In the genomic region with DNA sequence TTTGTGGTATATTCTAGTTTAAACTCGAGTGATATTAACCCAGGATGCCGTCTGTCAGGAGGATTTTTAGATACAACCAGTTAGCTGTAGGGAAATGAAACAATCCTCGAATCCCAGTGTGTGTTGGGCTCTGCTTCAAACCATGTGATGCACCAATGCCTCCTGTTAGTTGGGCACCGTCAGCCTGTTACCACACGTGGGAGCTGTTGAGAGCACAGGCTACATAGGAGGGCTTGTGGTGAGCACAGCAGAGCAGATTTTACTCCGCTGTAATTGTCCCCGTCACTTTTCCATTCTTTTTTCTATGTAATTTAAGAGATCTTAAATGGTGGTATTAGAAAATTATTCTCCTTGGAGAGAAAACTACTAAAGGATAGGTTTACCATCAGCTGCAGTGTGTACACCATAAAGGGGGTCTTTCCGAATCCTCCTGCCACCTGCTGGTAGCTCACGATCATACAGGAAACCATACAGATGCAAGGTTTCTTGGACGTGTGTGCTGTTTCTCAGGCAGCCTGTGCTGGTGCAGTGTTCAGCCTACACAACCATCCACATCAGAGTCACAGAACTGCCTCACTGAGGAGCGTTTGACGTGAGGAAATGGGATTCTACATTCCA, we compare ENCODE assay signal across 9 mouse cellular contexts. TPM values are rescaled to one million over a fixed set of nuclear protein-coding genes. Genes with fewer than 3 reads are reported as not detected.
DNase-seq lines count a peak whose midpoint lies in the region; ATAC-seq and TF ChIP-seq lines count a peak whose summit lies in the region.
"Had no signal": no experiment of that assay in that cellular context is flagged by ENCODE, and none has a peak within 500 bp of the region (broad histone marks: within the 10 kb centered on the region; RNA-seq: fewer than 3 reads in every experiment).

No protein-coding gene starts in this region.

- peak; percentile 66 for ATAC-seq in cerebellum, adult (ENCODE audit: insufficient number of reproducible peaks, low FRiP score, low TSS enrichment)
- no peak for ATAC-seq in embryonic facial prominence, embryonic 11.5 days (replicated peaks; ENCODE audit: insufficient number of reproducible peaks, low FRiP score, low TSS enrichment, low read depth)
- peak; percentile 68; the same call in 1 of the 2 replicates for ATAC-seq in kidney, postnatal 0 days (replicated peaks; ENCODE audit: low FRiP score, low read depth)
- peak; percentile 67 for ATAC-seq in megakaryocyte, adult 5-6 weeks (ENCODE audit: poor library complexity, severe bottlenecking)

- TF ChIP-seq POLR2A in spleen, adult 2 months (IDR thresholded peaks at IDR 0.05; ENCODE audit: low read depth, low read length): no peak

- no peak overlapping the region for H3K27ac ChIP-seq in spleen, adult 2 months (ENCODE audit: insufficient read depth, low read length)
- H3K27ac ChIP-seq in embryonic facial prominence, embryonic 11.5 days (replicated peaks; ENCODE audit: low read depth, low read length): no peak overlapping the region
- no peak overlapping the region for H3K27ac ChIP-seq in kidney, postnatal 0 days
- H3K27ac ChIP-seq: lung, embryonic 15.5 days had no signal

- peaks cover 55% of the 10 kb centered on the region for H3K36me3 ChIP-seq in spleen, adult 2 months (ENCODE audit: control insufficient read depth, insufficient read depth, low read length)
- H3K36me3 ChIP-seq in embryonic facial prominence, embryonic 11.5 days (replicated peaks; ENCODE audit: control insufficient read depth, insufficient read depth, low read depth, low read length): peaks cover 5% of the 10 kb centered on the region
- H3K36me3 ChIP-seq in kidney, postnatal 0 days (ENCODE audit: insufficient read depth, low read length): peaks cover 56% of the 10 kb centered on the region

- DNase-seq in cerebellum, adult 9-10 months: no peak
- DNase-seq in spleen, adult 2 months (ENCODE audit: low read depth in 1 of 2, low spot score in 2 of 2): peak in 1 of 2 experiments; percentile 14
- no peak for DNase-seq in spleen, adult 18-20 months
- DNase-seq in embryonic facial prominence, embryonic 11.5 days (ENCODE audit: low spot score): peak; percentile 60
- DNase-seq in kidney, postnatal 0 days (ENCODE audit: low spot score): peak; percentile 68
- DNase-seq in ovary, postnatal 14 days (ENCODE audit: low spot score): no peak

- no peaks in the 10 kb centered on the region for H3K9me3 ChIP-seq in embryonic facial prominence, embryonic 11.5 days (replicated peaks; ENCODE audit: control insufficient read depth, low read length)
- H3K9me3 ChIP-seq in kidney, postnatal 0 days (replicated peaks; ENCODE audit: low read length): no peaks in the 10 kb centered on the region
- H3K9me3 ChIP-seq: lung, embryonic 15.5 days had no signal

- H3K4me1 ChIP-seq in spleen, adult 2 months (ENCODE audit: control insufficient read depth, insufficient read depth, insufficient read length): no peaks in the 10 kb centered on the region
- H3K4me1 ChIP-seq in embryonic facial prominence, embryonic 11.5 days (ENCODE audit: control insufficient read depth, insufficient read depth, low read length): no peaks in the 10 kb centered on the region
- no peaks in the 10 kb centered on the region for H3K4me1 ChIP-seq in kidney, postnatal 0 days (replicated peaks; ENCODE audit: insufficient read depth, low read length)
- H3K4me1 ChIP-seq: lung, embryonic 15.5 days had no signal

- H3K4me2 ChIP-seq in embryonic facial prominence, embryonic 11.5 days (ENCODE audit: low read depth, low read length): no peak overlapping the region
- no peak overlapping the region for H3K4me2 ChIP-seq in kidney, postnatal 0 days (ENCODE audit: low read length)
- H3K4me2 ChIP-seq: lung, embryonic 15.5 days had no signal

- 53% methylated on average over 12 of the region's 12 CpGs for WGBS in spleen, adult 2 months
- 68% methylated on average over 12 of the region's 12 CpGs for WGBS in embryonic facial prominence, embryonic 11.5 days
- WGBS in kidney, postnatal 0 days: 64% methylated on average over 12 of the region's 12 CpGs

- H3K4me3 ChIP-seq in spleen, adult 2 months (ENCODE audit: extremely low read depth, insufficient read depth, insufficient read length): no peak overlapping the region
- H3K4me3 ChIP-seq in embryonic facial prominence, embryonic 11.5 days (ENCODE audit: low read depth, low read length): no peak overlapping the region
- no peak overlapping the region for H3K4me3 ChIP-seq in kidney, postnatal 0 days (replicated peaks; ENCODE audit: low read depth, low read length)
- H3K4me3 ChIP-seq: lung, embryonic 15.5 days had no signal

- H3K27me3 ChIP-seq in spleen, adult 2 months (ENCODE audit: control insufficient read depth, insufficient read depth, low read length): no peaks in the 10 kb centered on the region
- H3K27me3 ChIP-seq in embryonic facial prominence, embryonic 11.5 days (ENCODE audit: control insufficient read depth, insufficient read depth, low read length): no peaks in the 10 kb centered on the region
- H3K27me3 ChIP-seq in kidney, postnatal 0 days (ENCODE audit: insufficient read depth, low read length): no peaks in the 10 kb centered on the region
- H3K27me3 ChIP-seq: lung, embryonic 15.5 days had no signal

- H3K9ac ChIP-seq in embryonic facial prominence, embryonic 11.5 days (replicated peaks; ENCODE audit: low read length): no peak overlapping the region
- no peak overlapping the region for H3K9ac ChIP-seq in kidney, postnatal 0 days (ENCODE audit: low read depth, low read length)
- H3K9ac ChIP-seq: lung, embryonic 15.5 days had no signal

- peak; percentile 6; the same call in 1 of the 2 replicates for TF ChIP-seq CTCF in spleen, adult 2 months (IDR thresholded peaks at IDR 0.05; ENCODE audit: extremely low read depth, insufficient read depth, insufficient read length, insufficient replicate concordance)
- peak; percentile 64 for TF ChIP-seq CTCF in kidney, postnatal 0 days (IDR thresholded peaks at IDR 0.05; ENCODE audit: low read depth)

RNA-seq across cellular contexts. Expression of a gene that starts 38.0 kb away (rescaled TPM):
- polyA plus RNA-seq in spleen, adult 2 months (2012; rRNA removed): not detected in 2 replicates
- polyA plus RNA-seq in embryonic facial prominence, embryonic 11.5 days (2014; fragmentation: Nextera tagmentation; extraction: Ambion mirVana): not detected in 2 replicates
- 0.27 TPM in 1 of 2 replicates, not detected in the other for polyA plus RNA-seq in kidney, postnatal 0 days (2015; fragmentation: Nextera tagmentation; extraction: Ambion mirVana)
- total RNA-seq in megakaryocyte, adult 5-6 weeks (2015): not detected in 2 replicates
- not detected in 2 replicates for total RNA-seq in megakaryocyte, adult 5-6 weeks (2017)

RNA-seq across cellular contexts. Expression of a gene that starts 57.4 kb away (rescaled TPM):
- polyA plus RNA-seq in spleen, adult 2 months (2012; rRNA removed): 4.7 and 5.0 TPM in 2 replicates
- polyA plus RNA-seq in embryonic facial prominence, embryonic 11.5 days (2014; fragmentation: Nextera tagmentation; extraction: Ambion mirVana): 30.3 and 33.9 TPM in 2 replicates
- polyA plus RNA-seq in kidney, postnatal 0 days (2015; fragmentation: Nextera tagmentation; extraction: Ambion mirVana): 32.4 and 32.6 TPM in 2 replicates
- 42.4 and 45.0 TPM in 2 replicates for total RNA-seq in megakaryocyte, adult 5-6 weeks (2015)
- total RNA-seq in megakaryocyte, adult 5-6 weeks (2017): 74.6 and 79.6 TPM in 2 replicates

Comparison
In these comparisons a context has a peak if more than half of its experiments do, and no peak if none do; other contexts are left out.
1. DNase-seq: peak in embryonic facial prominence, embryonic 11.5 days (single experiment) and kidney, postnatal 0 days (single experiment); none in cerebellum, adult 9-10 months (single experiment), spleen, adult 18-20 months (0 of 2) and ovary, postnatal 14 days (single experiment).